Mouse (Mus musculus) heart, embryonic 15.5 days (tissue): Measurements from ENCODE around the gene Rilp. TPM values are rescaled to one million over a fixed set of nuclear protein-coding genes. Genes with fewer than 3 reads are reported as not detected.

Experiments used
- ATAC-seq: fragments of 200-750 bp; cut with Nextera tagmentation; replicated peaks from 2 replicates; pipeline ENCODE4 v1.8.0; 2017; ENCODE audit warnings: low read depth, moderate TSS enrichment; ENCODE audit not compliant: insufficient number of reproducible peaks, insufficient read depth, low FRiP score
- H3K27ac ChIP-seq: fragments of 300-500 bp; sonication (generic); 2 replicates; pipeline ENCODE4 v1.5.1; 2015; ENCODE audit warnings: mild to moderate bottlenecking, inconsistent platforms
- H3K27me3 ChIP-seq: fragments of 300-500 bp; sonication (generic); 2 replicates; pipeline ENCODE4 v1.6.1; 2015; ENCODE audit warnings: inconsistent platforms
- H3K36me3 ChIP-seq: fragments of 300-500 bp; sonication (generic); 2 replicates; pipeline ENCODE4 v1.6.1; 2015; ENCODE audit warnings: mild to moderate bottlenecking, inconsistent platforms
- H3K4me1 ChIP-seq: fragments of 300-500 bp; sonication (generic); replicated peaks from 2 replicates; pipeline ENCODE4 v1.6.1; 2015; ENCODE audit warnings: inconsistent platforms
- H3K4me2 ChIP-seq: fragments of 300-500 bp; sonication (generic); 2 replicates; pipeline ENCODE4 v1.6.1; 2015; ENCODE audit warnings: inconsistent platforms, mild to moderate bottlenecking, moderate library complexity
- H3K4me3 ChIP-seq: fragments of 300-500 bp; sonication (generic); 2 replicates; pipeline ENCODE4 v1.5.1; 2015; ENCODE audit warnings: mild to moderate bottlenecking, inconsistent platforms
- H3K9ac ChIP-seq: fragments of 300-500 bp; sonication (generic); 2 replicates; pipeline ENCODE4 v1.6.1; 2015; ENCODE audit warnings: mild to moderate bottlenecking, inconsistent platforms
- H3K9me3 ChIP-seq: fragments of 300-500 bp; sonication (generic); replicated peaks from 2 replicates; pipeline ENCODE4 v1.6.1; 2016; ENCODE audit warnings: inconsistent platforms
- WGBS: fragments of 180-500 bp; shearing (Covaris S2); methylation state at CpG from one replicate; pipeline ENCODE4 v1.1.7; 2015; ENCODE audit warnings: mixed read lengths; 5-methylcytosine and 5-hydroxymethylcytosine counted together
- polyA plus RNA-seq: library from polyadenylated mRNA; unstranded; fragments of >200 nt; fragmentation: Nextera tagmentation; extraction: Ambion mirVana; gene quantifications from 2 replicates; pipeline ENCODE4 v1.2.1, GENCODE M21; 2015

Rilp gene
- 7.7 and 9.2 TPM in 2 replicates for polyA plus RNA-seq

DNA sequence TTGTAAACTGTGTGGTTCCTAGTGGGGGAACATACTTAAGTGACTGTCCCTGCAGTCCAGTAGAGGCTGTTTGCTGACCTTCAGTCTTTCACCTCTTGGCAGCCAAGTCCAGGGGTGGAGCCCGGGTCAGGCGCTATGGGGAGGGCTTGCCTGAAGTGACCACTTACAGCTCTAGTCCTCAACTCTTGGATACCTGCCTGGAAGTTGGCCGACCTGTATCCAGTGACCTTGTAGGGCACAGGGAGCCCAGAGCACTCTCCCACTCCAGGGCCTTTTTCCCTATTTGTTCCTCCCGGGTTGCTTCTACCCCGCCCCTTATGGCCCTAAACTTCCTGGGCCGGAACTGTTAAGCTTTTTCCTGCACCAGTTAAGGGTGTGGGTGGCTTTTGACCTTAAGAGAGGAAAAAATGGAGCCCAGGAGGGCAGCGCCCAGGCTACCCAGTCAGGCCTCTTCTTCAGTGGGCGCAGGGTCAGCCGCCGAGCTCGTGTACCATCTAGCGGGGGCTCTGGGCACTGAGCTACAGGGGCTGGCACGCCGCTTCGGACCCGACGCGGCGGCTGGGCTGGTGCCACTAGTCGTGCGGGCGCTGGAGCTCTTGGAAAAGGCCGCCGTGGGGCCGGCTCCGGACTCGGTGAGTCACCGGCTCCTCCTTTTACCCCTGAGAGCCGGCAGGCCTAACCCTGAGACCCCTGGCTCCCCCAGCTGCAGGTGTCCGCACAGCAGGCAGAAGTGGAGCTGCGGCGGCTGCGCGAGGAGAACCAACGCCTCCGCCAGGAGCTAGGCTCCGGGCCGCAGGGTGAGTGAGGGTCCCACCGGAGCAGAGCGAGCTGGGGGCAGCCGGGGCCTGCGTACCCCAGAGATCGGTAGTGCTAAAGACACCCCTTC lies at the start of gene Rilp:
Gene Rilp (plus strand): TSS at position 354 of the 886 bp plus-strand sequence.
- Histone ChIP-seq H3K4me2 (peak within 1 kb of the TSS; percentile 97), H3K9ac (peak within 1 kb of the TSS; percentile 79), H3K4me1 (peaks cover 27% of the 10 kb centered on the region), H3K27me3 (no peaks in the 10 kb centered on the region), H3K9me3 (no peaks in the 10 kb centered on the region), H3K36me3 (peaks cover 38% of the 10 kb centered on the region), H3K27ac (peak within 1 kb of the TSS; percentile 96), H3K4me3 (peak within 1 kb of the TSS; percentile 64)
- peak; percentile 68 for ATAC-seq
- 3% methylated on average over 42 of the region's 43 CpGs for WGBS

- H3K27ac ChIP-seq: peak overlapping the region; percentile 96
- H3K9ac ChIP-seq: peak overlapping the region; percentile 57
- H3K9me3 ChIP-seq: no peaks in the 10 kb centered on the region
- ATAC-seq: 0 out of 2 replicates have a peak, but pooled peaks have one; percentile 24
- WGBS: 2% methylated on average over 19 of the region's 19 CpGs
- peaks cover 9% of the 10 kb centered on the region for H3K36me3 ChIP-seq
- no peaks in the 10 kb centered on the region for H3K27me3 ChIP-seq
- peak overlapping the region; percentile 80 for H3K4me3 ChIP-seq
- H3K4me1 ChIP-seq: peaks cover 37% of the 10 kb centered on the region
- peak overlapping the region; percentile 82 for H3K4me2 ChIP-seq
These were observed 49.6 kb upstream of the Rilp start for GRCm38 (mm10) chr11:75460103-75460843.

DNA sequence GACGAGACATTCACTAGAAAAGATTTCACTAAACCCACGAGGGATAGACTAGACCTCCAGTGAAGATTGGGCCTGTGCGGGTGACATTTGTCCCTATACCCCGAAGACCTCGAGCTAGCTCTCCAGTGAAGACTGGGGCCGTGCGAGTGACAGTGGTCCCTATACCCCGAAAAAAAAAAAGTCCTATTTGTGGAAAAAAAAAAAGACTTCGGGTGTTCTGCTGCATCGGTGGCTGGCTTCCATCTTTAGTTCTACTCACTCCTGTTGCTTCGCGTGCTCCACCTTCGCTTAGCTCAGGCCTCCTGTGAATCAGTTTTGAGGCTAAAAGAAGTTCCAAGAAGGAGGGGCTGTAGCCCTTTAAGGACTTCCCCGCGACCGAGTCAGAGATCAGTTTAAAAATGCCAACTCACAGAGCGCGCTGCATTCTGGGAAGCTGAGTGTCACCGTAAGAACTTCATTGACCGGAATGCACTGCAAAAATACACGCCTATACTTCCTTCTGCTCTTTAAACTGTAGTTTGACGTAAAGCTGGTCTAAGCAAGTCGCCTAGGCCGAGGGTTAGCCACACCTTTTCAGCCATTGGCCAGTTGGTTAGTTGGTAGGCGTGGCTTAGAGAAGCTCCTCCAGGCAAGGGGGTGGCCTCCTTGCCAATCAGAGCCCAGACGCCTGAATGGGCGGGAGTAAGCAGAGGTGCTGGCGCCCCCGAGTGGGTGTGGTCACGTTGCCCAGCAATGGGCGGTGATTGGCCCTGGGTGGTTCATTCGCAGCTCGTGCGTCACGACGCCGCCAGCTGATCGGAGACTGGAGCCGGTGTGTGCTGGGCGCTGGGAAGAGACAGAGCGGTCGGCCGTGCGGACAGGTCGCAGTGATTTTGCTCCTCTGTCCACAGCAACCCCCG lies 48.8 kb upstream of the Rilp start, which contains the start of gene Tlcd2:
Gene Tlcd2 (plus strand): TSS at position 872 of the 899 bp plus-strand sequence.
- H3K9me3 ChIP-seq: no peaks in the 10 kb centered on the region
- peak within 1 kb of the TSS; percentile 80 for H3K4me3 ChIP-seq
- peak; percentile 90 for ATAC-seq
- H3K4me1 ChIP-seq: peaks cover 36% of the 10 kb centered on the region
- H3K36me3 ChIP-seq: peaks cover 17% of the 10 kb centered on the region
- H3K27ac ChIP-seq: peak within 1 kb of the TSS; percentile 96
- peak within 1 kb of the TSS; percentile 82 for H3K4me2 ChIP-seq
- peak within 1 kb of the TSS; percentile 81 for H3K9ac ChIP-seq
- WGBS: under 1% methylated on average over 46 of the region's 46 CpGs
- H3K27me3 ChIP-seq: no peaks in the 10 kb centered on the region

- peak overlapping the region; percentile 81 for H3K9ac ChIP-seq
- peaks cover 36% of the 10 kb centered on the region for H3K4me1 ChIP-seq
- H3K4me2 ChIP-seq: peak overlapping the region; percentile 78
- ATAC-seq: peak; percentile 0; the same call in 1 of the 2 replicates
- peak overlapping the region; percentile 94 for H3K27ac ChIP-seq
- H3K4me3 ChIP-seq: peak overlapping the region; percentile 80
- H3K9me3 ChIP-seq: no peaks in the 10 kb centered on the region
- no peaks in the 10 kb centered on the region for H3K27me3 ChIP-seq
- peaks cover 21% of the 10 kb centered on the region for H3K36me3 ChIP-seq
- WGBS: under 1% methylated on average over 29 of the region's 30 CpGs
These were observed 48.1 kb upstream of the Rilp start for GRCm38 (mm10) chr11:75461743-75462252.

DNA sequence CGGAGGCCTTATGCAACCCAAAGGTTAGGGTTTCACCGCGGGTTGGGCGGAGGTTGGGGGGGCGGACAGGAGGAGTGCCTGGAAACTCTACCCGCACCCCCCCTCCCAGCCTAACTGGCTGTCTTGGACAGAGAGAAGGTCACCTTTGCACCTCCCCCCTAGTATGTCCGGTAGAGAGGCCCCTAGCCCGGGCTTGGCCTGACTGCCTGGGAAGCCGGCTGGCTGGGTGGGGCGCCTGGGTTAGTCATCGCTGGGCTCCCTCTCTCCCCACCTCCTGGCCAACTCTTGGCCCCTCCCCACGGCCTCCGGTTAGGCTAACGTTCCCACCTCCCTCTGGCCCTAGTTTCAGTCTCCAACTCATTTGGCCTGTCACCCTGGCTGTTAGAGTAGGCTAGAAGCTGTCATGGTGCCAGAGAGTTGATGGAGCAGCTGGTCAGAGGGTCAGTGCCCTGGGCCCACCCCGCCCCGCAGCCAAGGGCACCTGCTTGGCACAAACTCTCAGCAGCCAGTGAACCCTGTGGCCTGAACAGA lies 47.6 kb upstream of the Rilp start:
- Histone ChIP-seq H3K27ac (peak overlapping the region; percentile 94), H3K27me3 (no peaks in the 10 kb centered on the region), H3K4me2 (peak overlapping the region; percentile 78), H3K36me3 (peaks cover 23% of the 10 kb centered on the region), H3K9me3 (no peaks in the 10 kb centered on the region), H3K4me3 (peak overlapping the region; percentile 80), H3K9ac (peak overlapping the region; percentile 81), H3K4me1 (peaks cover 39% of the 10 kb centered on the region)
- peak; percentile 9 for ATAC-seq
- WGBS: 3% methylated on average over 16 of the region's 16 CpGs

DNA sequence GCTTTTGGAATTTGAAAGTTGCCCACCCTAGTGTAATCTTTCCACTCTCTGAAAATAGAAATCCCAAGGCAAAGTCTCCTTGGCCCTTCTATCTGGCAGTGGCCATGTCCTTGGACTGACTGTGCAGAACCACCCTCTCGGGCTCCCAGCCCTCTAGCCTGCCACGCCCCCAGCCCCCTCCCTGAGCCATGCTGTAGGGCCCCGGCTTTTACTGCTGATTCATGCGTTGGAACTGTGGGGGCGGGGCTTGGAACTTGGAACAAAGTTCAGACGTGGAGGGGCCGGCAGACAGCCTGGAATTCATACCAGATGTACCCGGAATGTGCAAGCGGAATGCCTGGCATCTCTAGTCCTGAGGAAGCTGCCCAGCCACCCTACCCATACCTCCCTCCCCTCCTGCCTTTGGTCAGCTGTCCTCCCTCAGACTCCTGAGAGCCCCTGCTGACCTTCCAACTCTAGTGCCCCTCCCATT lies 47.0 kb upstream of the Rilp start:
- WGBS: 1% methylated on average over 9 of the region's 9 CpGs
- peak overlapping the region; percentile 78 for H3K4me2 ChIP-seq
- peak overlapping the region; percentile 80 for H3K4me3 ChIP-seq
- H3K9me3 ChIP-seq: no peaks in the 10 kb centered on the region
- H3K9ac ChIP-seq: peak overlapping the region; percentile 81
- H3K4me1 ChIP-seq: peaks cover 45% of the 10 kb centered on the region
- H3K27ac ChIP-seq: peak overlapping the region; percentile 94
- no peaks in the 10 kb centered on the region for H3K27me3 ChIP-seq
- ATAC-seq: peak; percentile 52
- peaks cover 23% of the 10 kb centered on the region for H3K36me3 ChIP-seq

GRCm38 (mm10) chr11:75463624-75464023 lies 46.3 kb upstream of the Rilp start:
- peak overlapping the region; percentile 94 for H3K27ac ChIP-seq
- peak overlapping the region; percentile 78 for H3K4me2 ChIP-seq
- no peak overlapping the region for H3K9ac ChIP-seq
- H3K36me3 ChIP-seq: peaks cover 23% of the 10 kb centered on the region
- peak overlapping the region; percentile 80 for H3K4me3 ChIP-seq
- H3K4me1 ChIP-seq: peaks cover 49% of the 10 kb centered on the region
- H3K9me3 ChIP-seq: no peaks in the 10 kb centered on the region
- H3K27me3 ChIP-seq: no peaks in the 10 kb centered on the region
- 57% methylated on average over 4 of the region's 4 CpGs for WGBS
- ATAC-seq: no peak

DNA sequence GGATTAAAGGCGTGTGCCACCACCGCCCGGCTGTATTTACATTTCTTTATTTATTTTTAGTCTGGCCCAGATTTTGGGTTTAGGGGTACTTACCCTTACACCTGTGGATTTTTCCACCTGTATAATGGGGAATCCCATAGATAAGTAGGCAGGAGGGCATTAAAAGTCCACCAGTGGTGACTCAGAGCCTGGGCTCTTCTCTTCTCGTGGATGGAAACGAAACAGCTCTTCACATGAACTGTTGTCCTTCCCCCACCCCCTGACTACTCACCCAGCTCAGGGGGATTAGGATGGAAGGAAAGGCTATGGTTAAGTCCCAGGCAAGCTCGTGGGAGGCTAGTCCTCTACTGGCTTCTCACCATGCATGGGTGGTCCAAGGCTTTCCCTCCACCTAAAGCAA lies 45.5 kb upstream of the Rilp start:
- 86% methylated on average over 6 of the region's 6 CpGs for WGBS
- no peak for ATAC-seq
- Histone ChIP-seq H3K4me3 (no peak overlapping the region), H3K4me2 (no peak overlapping the region), H3K36me3 (peaks cover 23% of the 10 kb centered on the region), H3K9ac (no peak overlapping the region), H3K27me3 (no peaks in the 10 kb centered on the region), H3K4me1 (peaks cover 41% of the 10 kb centered on the region), H3K9me3 (no peaks in the 10 kb centered on the region), H3K27ac (no peak overlapping the region)

- H3K27me3 ChIP-seq: no peaks in the 10 kb centered on the region
- H3K4me2 ChIP-seq: no peak overlapping the region
- H3K36me3 ChIP-seq: peaks cover 23% of the 10 kb centered on the region
- 88% methylated on average over 6 of the region's 6 CpGs for WGBS
- ATAC-seq: no peak
- H3K27ac ChIP-seq: no peak overlapping the region
- peaks cover 35% of the 10 kb centered on the region for H3K4me1 ChIP-seq
- H3K4me3 ChIP-seq: no peak overlapping the region
- H3K9me3 ChIP-seq: no peaks in the 10 kb centered on the region
- H3K9ac ChIP-seq: no peak overlapping the region
These were observed 44.8 kb upstream of the Rilp start for GRCm38 (mm10) chr11:75465051-75465450.
